Mouse (Mus musculus): ENCODE data around the gene Fam110c. TPM values are rescaled to one million over a fixed set of nuclear protein-coding genes. Genes with fewer than 3 reads are reported as not detected.

The Fam110c gene
- polyA plus RNA-seq, 2 experiments: 1.0 to 1.3 TPM

GRCm38 (mm10) chr12:31101190-31101589 is 27.5 kb downstream of the Fam110c start:
- no peaks in the 10 kb centered on the region for H3K36me3 ChIP-seq (replicated peaks; ENCODE audit: control insufficient read depth, insufficient read depth, low read depth)
- no peak overlapping the region for H3K9ac ChIP-seq (replicated peaks)
- TF ChIP-seq EP300 (IDR thresholded peaks at IDR 0.05; ENCODE audit: low read depth): no peak
- TF ChIP-seq CTCF (IDR thresholded peaks at IDR 0.05; ENCODE audit: low read depth): no peak
- 78% methylated on average over 4 of the region's 4 CpGs for WGBS (ENCODE audit: insufficient replicate concordance)
- no peak for ATAC-seq (ENCODE audit: insufficient read depth)
- H3K9me3 ChIP-seq (ENCODE audit: control insufficient read depth, low read length): no peaks in the 10 kb centered on the region
- no peak overlapping the region for H3K27ac ChIP-seq
- no peaks in the 10 kb centered on the region for H3K4me1 ChIP-seq (replicated peaks; ENCODE audit: control insufficient read depth in 2 of 2, insufficient read depth in 2 of 2, low read length in 1 of 2)
- H3K27me3 ChIP-seq (ENCODE audit: control insufficient read depth, insufficient read depth, low read length): no peaks in the 10 kb centered on the region
- H3K4me3 ChIP-seq (ENCODE audit: insufficient read depth in 1 of 2, low read depth in 2 of 2, low read length in 2 of 2): no peak overlapping the region
- no peak overlapping the region for H3K4me2 ChIP-seq (ENCODE audit: low read depth)
- DNase-seq (ENCODE audit: low read depth in 3 of 3, low spot score in 3 of 3): no peak

GRCm38 (mm10) chr12:31101821-31102220 is 28.2 kb downstream of the Fam110c start:
- ATAC-seq (ENCODE audit: insufficient read depth) (no peak), DNase-seq (ENCODE audit: low read depth in 3 of 3, low spot score in 3 of 3) (no peak)
- Histone ChIP-seq H3K9ac (replicated peaks) (no peak overlapping the region), H3K4me3 (ENCODE audit: insufficient read depth in 1 of 2, low read depth in 2 of 2, low read length in 2 of 2) (no peak overlapping the region), H3K4me2 (ENCODE audit: low read depth) (no peak overlapping the region), H3K4me1 (replicated peaks; ENCODE audit: control insufficient read depth in 2 of 2, insufficient read depth in 2 of 2, low read length in 1 of 2) (no peaks in the 10 kb centered on the region), H3K36me3 (replicated peaks; ENCODE audit: control insufficient read depth, insufficient read depth, low read depth) (no peaks in the 10 kb centered on the region), H3K9me3 (ENCODE audit: control insufficient read depth, low read length) (no peaks in the 10 kb centered on the region), H3K27ac (no peak overlapping the region), H3K27me3 (ENCODE audit: control insufficient read depth, insufficient read depth, low read length) (no peaks in the 10 kb centered on the region)
- WGBS (ENCODE audit: insufficient replicate concordance): 67% methylated on average over 4 of the region's 4 CpGs
- TF ChIP-seq EP300 (IDR thresholded peaks at IDR 0.05; ENCODE audit: low read depth) (no peak), CTCF (IDR thresholded peaks at IDR 0.05; ENCODE audit: low read depth) (no peak)

GRCm38 (mm10) chr12:31116005-31116466 is 42.4 kb downstream of the Fam110c start:
- Histone ChIP-seq H3K9ac (replicated peaks) (no peak overlapping the region), H3K4me1 (replicated peaks; ENCODE audit: control insufficient read depth in 2 of 2, insufficient read depth in 2 of 2, low read length in 1 of 2) (no peaks in the 10 kb centered on the region), H3K27me3 (ENCODE audit: control insufficient read depth, insufficient read depth, low read length) (no peaks in the 10 kb centered on the region), H3K4me2 (ENCODE audit: low read depth) (no peak overlapping the region), H3K27ac (no peak overlapping the region), H3K9me3 (ENCODE audit: control insufficient read depth, low read length) (no peaks in the 10 kb centered on the region), H3K4me3 (ENCODE audit: insufficient read depth in 1 of 2, low read depth in 2 of 2, low read length in 2 of 2) (no peak overlapping the region), H3K36me3 (replicated peaks; ENCODE audit: control insufficient read depth, insufficient read depth, low read depth) (no peaks in the 10 kb centered on the region)
- ATAC-seq (ENCODE audit: insufficient read depth) (no peak), DNase-seq (ENCODE audit: low read depth in 3 of 3, low spot score in 3 of 3) (peak; percentile 13 to 22 (median 17))
- no peak for TF ChIP-seq EP300 (IDR thresholded peaks at IDR 0.05; ENCODE audit: low read depth)
- peak; percentile 81 for TF ChIP-seq CTCF (IDR thresholded peaks at IDR 0.05; ENCODE audit: low read depth)
- WGBS (ENCODE audit: insufficient replicate concordance): 15% methylated on average over 8 of the region's 8 CpGs

- no peak overlapping the region for H3K4me2 ChIP-seq (ENCODE audit: low read depth)
- no peak overlapping the region for H3K4me3 ChIP-seq (ENCODE audit: insufficient read depth in 1 of 2, low read depth in 2 of 2, low read length in 2 of 2)
- 65% methylated on average over 5 of the region's 5 CpGs for WGBS (ENCODE audit: insufficient replicate concordance)
- no peaks in the 10 kb centered on the region for H3K9me3 ChIP-seq (ENCODE audit: control insufficient read depth, low read length)
- TF ChIP-seq CTCF (IDR thresholded peaks at IDR 0.05; ENCODE audit: low read depth): no peak
- no peak for TF ChIP-seq EP300 (IDR thresholded peaks at IDR 0.05; ENCODE audit: low read depth)
- no peak for ATAC-seq (ENCODE audit: insufficient read depth)
- no peak overlapping the region for H3K9ac ChIP-seq (replicated peaks)
- H3K27ac ChIP-seq: no peak overlapping the region
- H3K36me3 ChIP-seq (replicated peaks; ENCODE audit: control insufficient read depth, insufficient read depth, low read depth): no peaks in the 10 kb centered on the region
- DNase-seq (ENCODE audit: low read depth in 3 of 3, low spot score in 3 of 3): no peak
- no peaks in the 10 kb centered on the region for H3K4me1 ChIP-seq (replicated peaks; ENCODE audit: control insufficient read depth in 2 of 2, insufficient read depth in 2 of 2, low read length in 1 of 2)
- H3K27me3 ChIP-seq (ENCODE audit: control insufficient read depth, insufficient read depth, low read length): no peaks in the 10 kb centered on the region
These were observed 46.9 kb downstream of the Fam110c start for GRCm38 (mm10) chr12:31120535-31120934.

GRCm38 (mm10) chr12:31122892-31123622 is 49.4 kb downstream of the Fam110c start:
- no peak for ATAC-seq (ENCODE audit: insufficient read depth)
- WGBS (ENCODE audit: insufficient replicate concordance): 40% methylated on average over 6 of the region's 6 CpGs

More at GRCm38 (mm10) chr12:31122892-31123622, 49.4 kb downstream of the Fam110c start:
- H3K4me2 ChIP-seq (ENCODE audit: low read depth): no peak overlapping the region
- no peak for TF ChIP-seq EP300 (IDR thresholded peaks at IDR 0.05; ENCODE audit: low read depth)
- TF ChIP-seq CTCF (IDR thresholded peaks at IDR 0.05; ENCODE audit: low read depth): no peak
- H3K27me3 ChIP-seq (ENCODE audit: control insufficient read depth, insufficient read depth, low read length): no peaks in the 10 kb centered on the region
- H3K4me3 ChIP-seq (ENCODE audit: insufficient read depth in 1 of 2, low read depth in 2 of 2, low read length in 2 of 2): no peak overlapping the region
- H3K27ac ChIP-seq: no peak overlapping the region
- H3K9ac ChIP-seq (replicated peaks): no peak overlapping the region
- H3K9me3 ChIP-seq (ENCODE audit: control insufficient read depth, low read length): no peaks in the 10 kb centered on the region
- H3K4me1 ChIP-seq (replicated peaks; ENCODE audit: control insufficient read depth in 2 of 2, insufficient read depth in 2 of 2, low read length in 1 of 2): no peaks in the 10 kb centered on the region
- DNase-seq (ENCODE audit: low read depth in 3 of 3, low spot score in 3 of 3): no peak
- no peaks in the 10 kb centered on the region for H3K36me3 ChIP-seq (replicated peaks; ENCODE audit: control insufficient read depth, insufficient read depth, low read depth)

Measured in liver, embryonic 14.5 days (tissue).